Mouse (Mus musculus): ENCODE measurements around the gene Erbb2. TPM values are rescaled to one million over a fixed set of nuclear protein-coding genes. Genes with fewer than 3 reads are reported as not detected.
"Not testable (repeated sequence)": the region's sequence is repeated elsewhere in the genome, so short reads cannot be mapped to it uniquely, and the experiment has no call there.

Erbb2 gene
- polyA plus RNA-seq, 1 experiment from 2014 or later, result 26.5 TPM

DNA sequence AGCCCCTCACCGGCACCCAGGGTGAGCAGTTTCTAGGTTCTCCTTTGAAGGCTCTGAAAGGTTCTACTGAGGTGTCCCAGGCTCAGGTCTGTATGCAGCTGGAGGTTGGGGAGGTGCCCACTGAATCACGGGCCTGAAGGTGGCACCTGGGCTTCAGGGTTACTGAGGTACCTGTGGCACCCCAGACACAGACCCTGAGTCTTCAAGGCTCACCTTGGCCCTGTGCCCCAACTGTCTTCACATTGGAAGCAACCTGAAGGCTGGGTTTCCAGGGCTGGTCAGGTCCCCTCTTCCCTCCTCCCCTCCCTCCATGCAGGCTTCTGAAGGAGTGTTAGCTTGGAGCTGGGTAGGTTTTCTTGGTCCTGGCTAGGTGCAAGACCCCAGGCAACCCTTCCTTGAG is 30.6 kb upstream of the Erbb2 start:
- H3K36me3 ChIP-seq (replicated peaks; ENCODE audit: control insufficient read depth, insufficient read depth, low read depth, low read length), result no peaks in the 10 kb centered on the region; the same call in 1 of the 2 replicates
- 100% methylated on average over 2 of the region's 2 CpGs for WGBS
- H3K9ac ChIP-seq (replicated peaks; ENCODE audit: low read length), result no peak overlapping the region
- no peak overlapping the region for H3K4me2 ChIP-seq (ENCODE audit: low read depth, low read length)
- peaks cover 12% of the 10 kb centered on the region for H3K27me3 ChIP-seq (ENCODE audit: control insufficient read depth, insufficient read depth, low read length)
- H3K4me3 ChIP-seq (ENCODE audit: low read depth, low read length), result no peak overlapping the region
- ATAC-seq (replicated peaks; ENCODE audit: insufficient number of reproducible peaks, low FRiP score, low TSS enrichment, low read depth) (no peak), DNase-seq (ENCODE audit: low spot score) (no peak)
- no peaks in the 10 kb centered on the region for H3K9me3 ChIP-seq (replicated peaks; ENCODE audit: control insufficient read depth, low read length)
- H3K4me1 ChIP-seq (ENCODE audit: control insufficient read depth, insufficient read depth, low read length), result no peaks in the 10 kb centered on the region; the same call in 1 of the 2 replicates
- H3K27ac ChIP-seq (replicated peaks; ENCODE audit: low read depth, low read length), result no peak overlapping the region

DNA sequence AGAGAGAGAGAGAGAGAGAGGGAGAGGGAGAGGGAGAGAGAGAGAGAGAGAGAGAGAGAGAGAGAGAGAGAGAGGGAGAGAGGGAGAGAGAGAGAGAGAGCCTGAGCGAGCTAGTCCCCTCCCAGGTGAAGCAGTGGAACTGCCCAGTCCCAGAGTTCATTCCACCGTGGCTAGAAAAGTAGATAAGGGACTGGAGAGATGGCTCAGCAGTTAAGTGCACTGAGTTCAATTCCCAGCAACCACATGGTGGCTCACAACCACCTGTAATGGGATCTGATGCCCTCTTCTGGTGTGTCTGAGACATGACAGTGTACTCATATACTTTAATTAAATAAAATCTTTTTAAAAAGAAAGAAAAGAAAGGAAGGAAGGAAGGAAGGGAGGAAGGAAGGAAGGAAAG is 29.9 kb upstream of the Erbb2 start:
- DNase-seq (ENCODE audit: low spot score); H3K9me3 ChIP-seq (replicated peaks; ENCODE audit: control insufficient read depth, low read length); H3K9ac ChIP-seq (replicated peaks; ENCODE audit: low read length); H3K4me2 ChIP-seq (ENCODE audit: low read depth, low read length); ATAC-seq (replicated peaks; ENCODE audit: insufficient number of reproducible peaks, low FRiP score, low TSS enrichment, low read depth); H3K36me3 ChIP-seq (replicated peaks; ENCODE audit: control insufficient read depth, insufficient read depth, low read depth, low read length); H3K4me1 ChIP-seq (ENCODE audit: control insufficient read depth, insufficient read depth, low read length); H3K27ac ChIP-seq (replicated peaks; ENCODE audit: low read depth, low read length); H3K4me3 ChIP-seq (ENCODE audit: low read depth, low read length): not testable (repeated sequence)
- peaks cover 19% of the 10 kb centered on the region for H3K27me3 ChIP-seq (ENCODE audit: control insufficient read depth, insufficient read depth, low read length)
- 64% methylated on average over 2 of the region's 2 CpGs for WGBS

DNA sequence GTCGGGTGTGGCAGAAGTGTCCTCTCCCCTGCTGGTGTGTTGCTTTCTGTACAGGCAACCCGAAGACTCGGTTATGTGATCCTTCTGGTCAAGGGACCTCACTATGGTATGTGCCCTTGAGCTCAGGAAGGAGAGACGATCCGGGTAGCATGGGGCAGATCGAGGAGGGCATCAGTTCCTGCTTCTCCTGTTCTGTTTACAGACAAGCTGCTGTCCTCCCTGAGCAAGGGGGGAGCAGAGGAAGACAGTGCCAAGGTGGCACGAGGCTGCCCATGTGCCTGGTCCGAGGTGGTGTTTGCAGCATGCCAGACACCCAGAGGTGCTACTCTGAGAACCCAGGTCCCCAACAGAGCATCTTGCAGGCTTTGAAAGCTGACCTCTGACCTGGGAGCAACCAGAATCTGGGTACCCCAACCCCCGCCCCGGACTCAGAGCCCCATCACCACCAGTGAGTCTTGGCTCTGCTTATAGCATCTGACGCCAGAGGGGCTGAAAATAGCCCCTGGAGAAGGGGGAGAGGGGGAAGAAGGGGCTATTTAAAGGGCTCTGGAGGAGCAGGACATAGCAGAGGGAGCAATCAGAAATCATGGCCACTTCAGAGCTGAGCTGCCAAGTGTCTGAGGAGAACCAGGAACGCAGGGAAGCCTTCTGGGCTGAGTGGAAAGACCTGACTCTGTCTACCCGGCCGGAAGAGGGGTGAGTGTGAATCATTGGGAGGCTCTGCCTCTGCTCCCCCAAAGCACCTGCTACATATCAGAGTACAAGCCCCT is 28.8 kb upstream of the Erbb2 start, which contains the start of gene Tcap:
TSS of gene Tcap (plus strand) at position 551 of the 770 bp plus-strand sequence.
- H3K27me3 ChIP-seq (ENCODE audit: control insufficient read depth, insufficient read depth, low read length), result peaks cover 29% of the 10 kb centered on the region
- H3K27ac ChIP-seq (replicated peaks; ENCODE audit: low read depth, low read length), result no peak within 1 kb of the TSS

GRCm38 (mm10) chr11:98384216-98384615 is 28.1 kb upstream of the Erbb2 start:
- ATAC-seq (replicated peaks; ENCODE audit: insufficient number of reproducible peaks, low FRiP score, low TSS enrichment, low read depth) (no peak), DNase-seq (ENCODE audit: low spot score) (no peak)
- Histone ChIP-seq H3K4me1 (ENCODE audit: control insufficient read depth, insufficient read depth, low read length) (no peaks in the 10 kb centered on the region; the same call in 1 of the 2 replicates), H3K9ac (replicated peaks; ENCODE audit: low read length) (no peak overlapping the region), H3K4me2 (ENCODE audit: low read depth, low read length) (no peak overlapping the region), H3K27me3 (ENCODE audit: control insufficient read depth, insufficient read depth, low read length) (peaks cover 30% of the 10 kb centered on the region), H3K4me3 (ENCODE audit: low read depth, low read length) (no peak overlapping the region), H3K27ac (replicated peaks; ENCODE audit: low read depth, low read length) (no peak overlapping the region), H3K9me3 (replicated peaks; ENCODE audit: control insufficient read depth, low read length) (no peaks in the 10 kb centered on the region), H3K36me3 (replicated peaks; ENCODE audit: control insufficient read depth, insufficient read depth, low read depth, low read length) (no peaks in the 10 kb centered on the region)
- 70% methylated on average over 20 of the region's 20 CpGs for WGBS

More for the DNA sequence above, 28.8 kb upstream of the Erbb2 start, which contains the start of gene Tcap:
- DNase-seq (ENCODE audit: low spot score), result no peak
- ATAC-seq (replicated peaks; ENCODE audit: insufficient number of reproducible peaks, low FRiP score, low TSS enrichment, low read depth), result no peak
- H3K9me3 ChIP-seq (replicated peaks; ENCODE audit: control insufficient read depth, low read length), result no peaks in the 10 kb centered on the region
- no peaks in the 10 kb centered on the region; the same call in 1 of the 2 replicates for H3K4me1 ChIP-seq (ENCODE audit: control insufficient read depth, insufficient read depth, low read length)
- WGBS, result 58% methylated on average over 14 of the region's 14 CpGs
- H3K36me3 ChIP-seq (replicated peaks; ENCODE audit: control insufficient read depth, insufficient read depth, low read depth, low read length), result no peaks in the 10 kb centered on the region; the same call in 1 of the 2 replicates
- no peak within 1 kb of the TSS for H3K4me3 ChIP-seq (ENCODE audit: low read depth, low read length)
- H3K9ac ChIP-seq (replicated peaks; ENCODE audit: low read length), result no peak within 1 kb of the TSS
- H3K4me2 ChIP-seq (ENCODE audit: low read depth, low read length), result no peak within 1 kb of the TSS

- peaks cover 30% of the 10 kb centered on the region for H3K27me3 ChIP-seq (ENCODE audit: control insufficient read depth, insufficient read depth, low read length)
- WGBS, result 62% methylated on average over 8 of the region's 8 CpGs
- no peaks in the 10 kb centered on the region for H3K9me3 ChIP-seq (replicated peaks; ENCODE audit: control insufficient read depth, low read length)
- no peak for ATAC-seq (replicated peaks; ENCODE audit: insufficient number of reproducible peaks, low FRiP score, low TSS enrichment, low read depth)
- H3K4me1 ChIP-seq (ENCODE audit: control insufficient read depth, insufficient read depth, low read length), result no peaks in the 10 kb centered on the region; the same call in 1 of the 2 replicates
- no peak overlapping the region for H3K4me3 ChIP-seq (ENCODE audit: low read depth, low read length)
- H3K36me3 ChIP-seq (replicated peaks; ENCODE audit: control insufficient read depth, insufficient read depth, low read depth, low read length), result no peaks in the 10 kb centered on the region
- no peak for DNase-seq (ENCODE audit: low spot score)
- no peak overlapping the region for H3K4me2 ChIP-seq (ENCODE audit: low read depth, low read length)
- no peak overlapping the region for H3K9ac ChIP-seq (replicated peaks; ENCODE audit: low read length)
- H3K27ac ChIP-seq (replicated peaks; ENCODE audit: low read depth, low read length), result no peak overlapping the region
Observed at GRCm38 (mm10) chr11:98384721-98385637, 27.3 kb upstream of the Erbb2 start.

GRCm38 (mm10) chr11:98385638-98386585 is 26.4 kb upstream of the Erbb2 start, which contains the start of gene Pnmt:
Gene Pnmt, plus strand, starts transcription at chr11:98386450.
- H3K4me3 ChIP-seq (ENCODE audit: low read depth, low read length), result no peak within 1 kb of the TSS
- H3K27me3 ChIP-seq (ENCODE audit: control insufficient read depth, insufficient read depth, low read length), result peaks cover 31% of the 10 kb centered on the region
- H3K36me3 ChIP-seq (replicated peaks; ENCODE audit: control insufficient read depth, insufficient read depth, low read depth, low read length), result no peaks in the 10 kb centered on the region
- ATAC-seq (replicated peaks; ENCODE audit: insufficient number of reproducible peaks, low FRiP score, low TSS enrichment, low read depth) (no peak), DNase-seq (ENCODE audit: low spot score) (no peak)
- no peaks in the 10 kb centered on the region for H3K9me3 ChIP-seq (replicated peaks; ENCODE audit: control insufficient read depth, low read length)
- H3K4me2 ChIP-seq (ENCODE audit: low read depth, low read length), result 0 out of 2 replicates have a peak within 1 kb of the TSS, but pooled peaks have one; percentile 16
- WGBS, result 55% methylated on average over 24 of the region's 25 CpGs
- H3K4me1 ChIP-seq (ENCODE audit: control insufficient read depth, insufficient read depth, low read length), result no peaks in the 10 kb centered on the region; the same call in 1 of the 2 replicates
- H3K27ac ChIP-seq (replicated peaks; ENCODE audit: low read depth, low read length), result no peak within 1 kb of the TSS
- no peak within 1 kb of the TSS; the same call in 1 of the 2 replicates for H3K9ac ChIP-seq (replicated peaks; ENCODE audit: low read length)

DNA sequence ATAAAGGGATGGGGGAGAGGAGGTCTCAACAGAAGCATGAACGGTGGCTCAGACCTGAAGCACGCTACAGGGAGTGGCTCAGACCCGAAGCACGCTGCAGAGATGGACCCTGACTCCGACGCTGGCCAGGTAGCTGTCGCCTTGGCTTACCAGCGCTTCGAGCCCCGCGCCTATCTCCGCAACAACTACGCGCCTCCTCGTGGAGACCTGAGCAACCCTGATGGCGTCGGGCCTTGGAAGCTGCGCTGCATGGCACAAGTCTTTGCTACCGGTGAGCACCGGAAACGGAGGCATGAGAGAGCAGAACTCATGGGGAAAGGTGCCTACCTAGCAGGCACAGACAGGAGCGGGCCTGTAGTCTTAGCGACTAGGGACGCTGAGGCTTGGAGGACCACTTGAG is 25.7 kb upstream of the Erbb2 start:
- WGBS, result 13% methylated on average over 24 of the region's 24 CpGs
- Histone ChIP-seq H3K27me3 (ENCODE audit: control insufficient read depth, insufficient read depth, low read length) (peaks cover 33% of the 10 kb centered on the region), H3K9me3 (replicated peaks; ENCODE audit: control insufficient read depth, low read length) (no peaks in the 10 kb centered on the region), H3K36me3 (replicated peaks; ENCODE audit: control insufficient read depth, insufficient read depth, low read depth, low read length) (no peaks in the 10 kb centered on the region), H3K27ac (replicated peaks; ENCODE audit: low read depth, low read length) (no peak overlapping the region), H3K4me3 (ENCODE audit: low read depth, low read length) (no peak overlapping the region), H3K9ac (replicated peaks; ENCODE audit: low read length) (no peak overlapping the region; the same call in 1 of the 2 replicates), H3K4me2 (ENCODE audit: low read depth, low read length) (0 out of 2 replicates have a peak overlapping the region, but pooled peaks have one; percentile 16), H3K4me1 (ENCODE audit: control insufficient read depth, insufficient read depth, low read length) (no peaks in the 10 kb centered on the region; the same call in 1 of the 2 replicates)
- ATAC-seq (replicated peaks; ENCODE audit: insufficient number of reproducible peaks, low FRiP score, low TSS enrichment, low read depth) (no peak), DNase-seq (ENCODE audit: low spot score) (peak; percentile 10)

Data from embryonic facial prominence, embryonic 11.5 days (tissue).